Mouse (Mus musculus) heart, postnatal 14 days (tissue): ENCODE measurements at regions not wholly inside any gene's neighbourhood (a gene's known extent, or its start where the extent isn't known, plus 50 kb on each side); places are given as distances from the start of the nearest gene placed in this dataset.

Source experiments
- DNase-seq, 2 experiments: peaks; one replicate each; pipeline ENCODE4 v3.0.0; 2021 to 2022
- intact Hi-C: fragments of 180-260 bp; cut with DNase I; formaldehyde crosslinking; loops from one replicate; pipeline ENCODE4 v1.15.1; 2025

- DNase-seq: no peak
Observed at GRCm38 (mm10) chr2:101321286-101321914, 303.1 kb upstream of the Rag2 start.

GRCm38 (mm10) chr2:101356709-101357108, 267.8 kb upstream of the Rag2 start:
- no peak for DNase-seq
- intact Hi-C loops: no loop called here

More at GRCm38 (mm10) chr2:101321286-101321914, 303.1 kb upstream of the Rag2 start:
- intact Hi-C loops: no loop called here

- intact Hi-C loops: no loop called here
- no peak for DNase-seq
Observed at GRCm38 (mm10) chr2:101364256-101364655, 260.3 kb upstream of the Rag2 start.

GRCm38 (mm10) chr2:101368278-101368677, 256.2 kb upstream of the Rag2 start:
- peak in 1 of 2 experiments; percentile 1 for DNase-seq
- intact Hi-C loops: no loop called here

GRCm38 (mm10) chr2:101370991-101371736, 253.4 kb upstream of the Rag2 start:
- no peak for DNase-seq
- intact Hi-C loops: no loop called here

- intact Hi-C loops: no loop called here
- no peak for DNase-seq
Observed at GRCm38 (mm10) chr2:101371834-101372493, 252.6 kb upstream of the Rag2 start.

GRCm38 (mm10) chr2:101380595-101380994, 243.9 kb upstream of the Rag2 start:
- intact Hi-C loops: no loop called here
- no peak for DNase-seq

- no peak for DNase-seq
- intact Hi-C loops: no loop called here
Observed at GRCm38 (mm10) chr2:101415002-101415401, 209.5 kb upstream of the Rag2 start.

- no peak for DNase-seq
- intact Hi-C loops: no loop called here
Observed at GRCm38 (mm10) chr2:101416702-101417101, 207.8 kb upstream of the Rag2 start.

- intact Hi-C loops: no loop called here
- DNase-seq: no peak
Observed at GRCm38 (mm10) chr2:101433141-101433895, 191.2 kb upstream of the Rag2 start.

GRCm38 (mm10) chr2:101440231-101440630, 184.3 kb upstream of the Rag2 start:
- no peak for DNase-seq
- intact Hi-C loops: no loop called here

GRCm38 (mm10) chr2:101441081-101441630, 183.4 kb upstream of the Rag2 start:
- intact Hi-C loops: no loop called here
- no peak for DNase-seq

GRCm38 (mm10) chr2:101455591-101455990, 168.9 kb upstream of the Rag2 start:
- intact Hi-C loops: no loop called here
- no peak for DNase-seq

GRCm38 (mm10) chr2:101458959-101459358, 165.6 kb upstream of the Rag2 start:
- intact Hi-C loops: no loop called here
- no peak for DNase-seq

- intact Hi-C loops: no loop called here
- no peak for DNase-seq
Observed at GRCm38 (mm10) chr2:101462450-101462849, 162.1 kb upstream of the Rag2 start.

GRCm38 (mm10) chr2:101464291-101465140, 160.0 kb upstream of the Rag2 start:
- DNase-seq: no peak
- intact Hi-C loops: no loop called here

- no peak for DNase-seq
- intact Hi-C loops: no loop called here
Observed at GRCm38 (mm10) chr2:101470569-101471100, 153.9 kb upstream of the Rag2 start.

- peak; percentile 83 to 88 for DNase-seq
- intact Hi-C loops: loop anchor here (1.0 kb wide), 1 partner anchor 181 kb away; no protein-coding TSS in a partner anchor
Observed at GRCm38 (mm10) chr2:101472449-101473115, 151.9 kb upstream of the Rag2 start.

GRCm38 (mm10) chr2:101473116-101473485, 151.4 kb upstream of the Rag2 start:
- intact Hi-C loops: no loop called here
- no peak for DNase-seq
